Mouse (Mus musculus): ENCODE results near the gene Apol6. TPM values are rescaled to one million over a fixed set of nuclear protein-coding genes. Genes with fewer than 3 reads are reported as not detected.

Gene Apol6
- polyA plus RNA-seq, 1 experiment, result 4.8 TPM

DNA sequence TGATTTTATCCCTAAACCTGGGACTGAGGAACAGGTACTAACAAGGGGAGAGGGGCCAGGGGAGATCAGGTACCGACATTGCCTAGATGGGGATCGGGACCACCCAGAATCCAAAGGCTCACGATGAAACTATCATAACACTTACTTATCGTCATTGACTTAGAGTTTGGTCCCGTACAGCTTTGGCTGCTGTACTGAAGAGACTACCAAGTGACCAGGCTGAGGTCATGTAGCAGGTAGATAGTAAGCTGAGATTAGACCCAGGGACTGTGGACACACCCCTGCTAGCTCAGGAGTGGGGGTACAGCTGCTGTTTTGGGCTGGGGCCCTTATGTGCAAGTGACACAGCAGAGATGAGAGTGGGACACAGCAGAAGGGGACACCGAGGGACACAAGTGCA lies 28.0 kb upstream of the Apol6 start:
- no peak overlapping the region for H3K4me2 ChIP-seq (ENCODE audit: low read depth)
- H3ac ChIP-seq (ENCODE audit: control insufficient read depth, insufficient read length), result no peak overlapping the region
- TF ChIP-seq MAX (IDR thresholded peaks at IDR 0.05; ENCODE audit: low read depth) (no peak), MYOG (IDR thresholded peaks at IDR 0.05; ENCODE audit: control insufficient read depth in 1 of 3, insufficient read depth in 1 of 3, insufficient read length in 2 of 3, low read depth in 2 of 3) (peak in 1 of 3 experiments; percentile 6)
- no peaks in the 10 kb centered on the region for H3K79me2 ChIP-seq (ENCODE audit: control insufficient read depth, insufficient read depth)
- H3K27me3 ChIP-seq (ENCODE audit: control insufficient read depth, insufficient read depth, insufficient read length), result no peaks in the 10 kb centered on the region
- H3K4me3 ChIP-seq, result no peak overlapping the region
- H3K36me3 ChIP-seq (ENCODE audit: control insufficient read depth, insufficient read depth), result no peaks in the 10 kb centered on the region

DNA sequence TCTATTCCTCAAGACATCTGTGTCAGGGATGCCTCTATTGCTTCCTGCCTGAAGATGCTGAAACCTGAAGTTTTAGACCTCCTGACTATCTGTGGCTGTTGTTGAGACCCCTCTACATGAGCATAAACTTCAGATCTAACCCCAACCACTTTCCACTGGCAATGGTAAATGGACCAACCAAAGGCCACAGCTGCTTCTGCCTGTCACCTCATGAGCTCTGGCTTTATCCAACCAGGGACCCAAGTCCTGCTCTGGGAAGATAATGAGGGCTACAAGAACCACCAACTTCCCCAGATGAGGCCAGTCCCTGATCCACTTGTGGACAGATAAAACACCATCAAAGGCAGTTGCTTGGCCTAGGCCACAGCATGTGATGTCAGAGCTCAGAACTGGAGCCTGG lies 26.6 kb upstream of the Apol6 start:
- no peak overlapping the region for H3K4me2 ChIP-seq (ENCODE audit: low read depth)
- TF ChIP-seq MYOD1 (IDR thresholded peaks at IDR 0.05; ENCODE audit: control insufficient read depth in 1 of 3, insufficient read length in 2 of 3, low read depth in 2 of 3), result peak; percentile 77 to 96 (median 95)
- peak in 1 of 3 experiments; percentile 44 for TF ChIP-seq MYOG (IDR thresholded peaks at IDR 0.05; ENCODE audit: control insufficient read depth in 1 of 3, insufficient read depth in 1 of 3, insufficient read length in 2 of 3, low read depth in 2 of 3)
- TF ChIP-seq TCF3 (IDR thresholded peaks at IDR 0.05; ENCODE audit: insufficient read length, low read depth), result no peak
- peak; percentile 43 for TF ChIP-seq TCF12 (IDR thresholded peaks at IDR 0.05; ENCODE audit: insufficient read depth, poor library complexity, severe bottlenecking)
- TF ChIP-seq USF1 (IDR thresholded peaks at IDR 0.05; ENCODE audit: low read depth), result no peak
- no peak for TF ChIP-seq E2F4 (IDR thresholded peaks at IDR 0.05; ENCODE audit: insufficient read depth)
- no peak overlapping the region for H3K4me3 ChIP-seq
- no peaks in the 10 kb centered on the region for H3K36me3 ChIP-seq (ENCODE audit: control insufficient read depth, insufficient read depth)
- no peak overlapping the region for H3ac ChIP-seq (ENCODE audit: control insufficient read depth, insufficient read length)
- no peaks in the 10 kb centered on the region for H3K79me2 ChIP-seq (ENCODE audit: control insufficient read depth, insufficient read depth)
- no peaks in the 10 kb centered on the region for H3K27me3 ChIP-seq (ENCODE audit: control insufficient read depth, insufficient read depth, insufficient read length)

DNA sequence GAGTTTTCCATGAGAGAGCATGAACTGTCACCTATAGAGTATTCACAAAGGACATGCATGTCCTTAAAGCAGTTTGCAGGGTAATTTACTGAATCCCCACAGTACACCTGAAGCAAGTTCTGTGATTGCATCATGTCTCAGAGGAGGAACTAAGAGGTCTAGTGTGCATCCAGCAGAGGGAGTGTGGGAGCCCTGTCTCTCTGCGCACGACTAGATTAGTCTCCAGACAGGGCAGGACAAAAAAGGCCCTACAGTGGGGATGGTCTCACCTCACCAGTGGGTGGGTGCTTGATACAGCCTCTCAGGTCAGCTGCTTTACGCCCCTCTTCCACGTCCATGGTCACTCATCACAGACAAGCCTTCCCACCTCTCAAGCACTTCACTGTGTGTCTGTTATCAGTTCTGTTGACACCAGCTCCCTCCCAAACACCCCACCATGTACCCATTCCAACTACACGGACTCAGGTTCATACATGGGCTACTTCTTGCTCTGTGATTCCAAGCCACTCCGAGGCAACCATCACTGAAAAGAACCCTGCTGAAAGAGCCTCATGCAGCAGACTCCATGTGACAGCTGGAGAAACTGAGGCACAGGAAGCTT lies 25.7 kb upstream of the Apol6 start:
- TF ChIP-seq CEBPB (IDR thresholded peaks at IDR 0.05; ENCODE audit: insufficient read depth, poor library complexity, severe bottlenecking) (peak; percentile 89), POLR2AphosphoS2 (IDR thresholded peaks at IDR 0.05; ENCODE audit: insufficient read length, low read depth) (peak; percentile 48), MYOD1 (IDR thresholded peaks at IDR 0.05; ENCODE audit: control insufficient read depth in 1 of 3, insufficient read length in 2 of 3, low read depth in 2 of 3) (no peak), POLR2A (IDR thresholded peaks at IDR 0.05; ENCODE audit: insufficient read length, low read depth) (peak; percentile 10)
- Histone ChIP-seq H3K36me3 (ENCODE audit: control insufficient read depth, insufficient read depth) (no peaks in the 10 kb centered on the region), H3K4me2 (ENCODE audit: low read depth) (peak overlapping the region; percentile 64), H3ac (ENCODE audit: control insufficient read depth, insufficient read length) (no peak overlapping the region), H3K27me3 (ENCODE audit: control insufficient read depth, insufficient read depth, insufficient read length) (no peaks in the 10 kb centered on the region), H3K79me2 (ENCODE audit: control insufficient read depth, insufficient read depth) (no peaks in the 10 kb centered on the region), H3K4me3 (no peak overlapping the region)

DNA sequence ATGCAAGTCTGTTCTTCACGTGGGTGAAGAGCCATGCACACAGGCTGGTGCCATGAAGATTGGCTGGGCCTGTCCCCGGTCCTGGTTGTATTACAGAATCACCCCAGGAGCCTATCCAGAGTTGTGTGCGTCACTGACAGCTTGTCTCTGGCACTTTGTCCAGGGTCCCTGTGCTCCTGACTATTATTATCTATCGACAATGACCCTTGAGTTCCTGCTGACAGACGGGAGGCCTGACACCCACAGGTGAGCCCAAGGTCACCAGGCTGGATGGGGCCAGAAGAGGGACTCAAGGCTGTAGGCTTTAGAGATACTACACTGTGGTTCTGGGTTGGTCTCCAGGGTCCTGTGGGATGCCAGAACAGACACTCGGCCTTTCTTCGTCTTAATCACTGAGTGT lies 25.0 kb upstream of the Apol6 start:
- no peaks in the 10 kb centered on the region for H3K79me2 ChIP-seq (ENCODE audit: control insufficient read depth, insufficient read depth)
- no peak overlapping the region for H3K4me3 ChIP-seq
- H3ac ChIP-seq (ENCODE audit: control insufficient read depth, insufficient read length), result no peak overlapping the region
- H3K36me3 ChIP-seq (ENCODE audit: control insufficient read depth, insufficient read depth), result no peaks in the 10 kb centered on the region
- peak overlapping the region; percentile 64 for H3K4me2 ChIP-seq (ENCODE audit: low read depth)
- no peak for TF ChIP-seq E2F4 (IDR thresholded peaks at IDR 0.05; ENCODE audit: insufficient read depth)
- peak in 1 of 3 experiments; percentile 31 for TF ChIP-seq MYOD1 (IDR thresholded peaks at IDR 0.05; ENCODE audit: control insufficient read depth in 1 of 3, insufficient read length in 2 of 3, low read depth in 2 of 3)
- no peaks in the 10 kb centered on the region for H3K27me3 ChIP-seq (ENCODE audit: control insufficient read depth, insufficient read depth, insufficient read length)

DNA sequence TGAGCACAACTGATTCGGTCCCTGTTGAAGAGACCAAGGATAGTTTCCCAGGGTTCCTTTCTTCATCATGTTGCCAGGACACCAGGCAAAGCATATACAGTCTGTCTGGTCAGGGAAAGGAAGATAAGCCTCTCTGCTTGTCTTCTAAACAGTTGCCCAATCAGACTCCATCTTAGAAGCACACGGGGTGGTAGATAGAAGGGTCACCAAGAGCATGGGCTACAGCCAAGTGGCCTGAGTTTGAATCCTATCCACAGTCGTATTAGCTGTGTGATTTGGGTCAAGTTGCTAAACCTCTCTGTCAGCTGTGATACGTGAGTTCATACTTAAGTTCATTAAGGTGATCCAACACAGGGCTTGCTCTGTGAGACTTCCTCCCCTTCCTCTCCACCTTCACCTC lies 24.4 kb upstream of the Apol6 start:
- no peak overlapping the region for H3K4me3 ChIP-seq
- H3K36me3 ChIP-seq (ENCODE audit: control insufficient read depth, insufficient read depth), result no peaks in the 10 kb centered on the region
- H3K27me3 ChIP-seq (ENCODE audit: control insufficient read depth, insufficient read depth, insufficient read length), result no peaks in the 10 kb centered on the region
- no peaks in the 10 kb centered on the region for H3K79me2 ChIP-seq (ENCODE audit: control insufficient read depth, insufficient read depth)
- peak overlapping the region; percentile 64 for H3K4me2 ChIP-seq (ENCODE audit: low read depth)
- no peak overlapping the region for H3ac ChIP-seq (ENCODE audit: control insufficient read depth, insufficient read length)
- no peak for TF ChIP-seq CEBPB (IDR thresholded peaks at IDR 0.05; ENCODE audit: insufficient read depth, poor library complexity, severe bottlenecking)
- TF ChIP-seq TCF3 (IDR thresholded peaks at IDR 0.05; ENCODE audit: insufficient read length, low read depth), result no peak
- TF ChIP-seq POLR2A (IDR thresholded peaks at IDR 0.05; ENCODE audit: insufficient read length, low read depth), result no peak
- no peak for TF ChIP-seq REST (IDR thresholded peaks at IDR 0.05; ENCODE audit: insufficient read depth, insufficient read length)
- TF ChIP-seq MYOD1 (IDR thresholded peaks at IDR 0.05; ENCODE audit: control insufficient read depth in 1 of 3, insufficient read length in 2 of 3, low read depth in 2 of 3), result no peak
- no peak for TF ChIP-seq MAX (IDR thresholded peaks at IDR 0.05; ENCODE audit: low read depth)
- TF ChIP-seq USF1 (IDR thresholded peaks at IDR 0.05; ENCODE audit: low read depth), result no peak

DNA sequence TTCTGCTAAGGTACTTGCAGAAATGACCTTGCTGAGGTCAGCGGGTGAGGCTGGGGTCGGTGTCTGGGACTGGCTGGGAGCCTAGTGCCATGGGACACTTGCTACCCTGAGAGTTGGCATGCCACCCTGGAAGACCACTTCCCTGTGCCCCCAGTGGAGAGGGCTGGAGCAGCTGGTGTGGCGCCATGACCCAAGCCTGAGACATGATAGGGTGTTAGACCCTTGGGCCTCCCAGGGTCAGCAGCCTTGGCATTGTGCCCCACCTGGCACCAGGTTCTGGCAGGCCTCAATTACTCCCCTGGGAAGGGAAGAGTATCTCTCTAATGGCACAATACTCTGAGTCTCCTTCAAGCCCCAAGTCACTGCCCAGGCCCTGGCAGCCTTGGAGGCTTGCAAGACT lies 23.5 kb upstream of the Apol6 start:
- peak overlapping the region; percentile 64 for H3K4me2 ChIP-seq (ENCODE audit: low read depth)
- TF ChIP-seq POLR2A (IDR thresholded peaks at IDR 0.05; ENCODE audit: insufficient read length, low read depth), result peak; percentile 55
- TF ChIP-seq REST (IDR thresholded peaks at IDR 0.05; ENCODE audit: insufficient read depth, insufficient read length), result no peak
- TF ChIP-seq TCF3 (IDR thresholded peaks at IDR 0.05; ENCODE audit: insufficient read length, low read depth), result no peak
- peak in 2 of 3 experiments; percentile 70 to 84 for TF ChIP-seq MYOG (IDR thresholded peaks at IDR 0.05; ENCODE audit: control insufficient read depth in 1 of 3, insufficient read depth in 1 of 3, insufficient read length in 2 of 3, low read depth in 2 of 3)
- no peak for TF ChIP-seq E2F4 (IDR thresholded peaks at IDR 0.05; ENCODE audit: insufficient read depth)
- no peak for TF ChIP-seq SRF (IDR thresholded peaks at IDR 0.05; ENCODE audit: control insufficient read depth, insufficient read length, low read depth)
- TF ChIP-seq MAX (IDR thresholded peaks at IDR 0.05; ENCODE audit: low read depth), result no peak
- TF ChIP-seq MYOD1 (IDR thresholded peaks at IDR 0.05; ENCODE audit: control insufficient read depth in 1 of 3, insufficient read length in 2 of 3, low read depth in 2 of 3), result peak in 2 of 3 experiments; percentile 62 to 92
- TF ChIP-seq POLR2AphosphoS2 (IDR thresholded peaks at IDR 0.05; ENCODE audit: insufficient read length, low read depth), result peak; percentile 81
- no peak for TF ChIP-seq USF1 (IDR thresholded peaks at IDR 0.05; ENCODE audit: low read depth)
- no peak for TF ChIP-seq CEBPB (IDR thresholded peaks at IDR 0.05; ENCODE audit: insufficient read depth, poor library complexity, severe bottlenecking)
- no peak for TF ChIP-seq TCF12 (IDR thresholded peaks at IDR 0.05; ENCODE audit: insufficient read depth, poor library complexity, severe bottlenecking)
- H3ac ChIP-seq (ENCODE audit: control insufficient read depth, insufficient read length), result no peak overlapping the region
- no peaks in the 10 kb centered on the region for H3K27me3 ChIP-seq (ENCODE audit: control insufficient read depth, insufficient read depth, insufficient read length)
- no peaks in the 10 kb centered on the region for H3K36me3 ChIP-seq (ENCODE audit: control insufficient read depth, insufficient read depth)
- H3K4me3 ChIP-seq, result peak overlapping the region; percentile 6
- no peaks in the 10 kb centered on the region for H3K79me2 ChIP-seq (ENCODE audit: control insufficient read depth, insufficient read depth)

Measured in myocyte (in vitro differentiated cells).